Mouse (Mus musculus): ENCODE measurements at regions not wholly inside any gene's neighbourhood (a gene's known extent, or its start where the extent isn't known, plus 50 kb on each side); places are given as distances from the start of the nearest gene placed in this dataset.

DNA sequence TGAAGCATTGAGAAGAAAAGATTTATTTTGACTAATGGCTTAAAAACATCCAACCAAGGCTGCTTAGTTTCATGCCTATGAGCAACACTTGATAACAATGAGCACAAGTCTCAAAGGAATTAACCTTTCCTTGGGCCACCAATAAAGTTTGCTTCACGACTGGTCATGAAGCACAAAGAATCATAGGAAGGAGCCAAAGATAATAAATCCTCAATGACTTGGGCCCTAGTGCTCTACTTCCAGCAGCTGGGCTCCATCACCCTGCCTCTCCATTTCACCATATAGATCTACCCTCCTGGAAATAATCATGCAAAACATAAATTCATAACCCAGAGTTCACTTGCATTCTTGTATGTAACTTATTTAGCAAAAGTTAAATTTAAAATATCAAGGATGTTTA lies 289.4 kb downstream of the Cdh11 start:
- no peak overlapping the region for H3K4me3 ChIP-seq
- no peak for DNase-seq
- no peak for TF ChIP-seq CTCF (IDR thresholded peaks at IDR 0.05)
- intact Hi-C loops (cut with DNase I): no loop called here
- no peak overlapping the region for H3K27ac ChIP-seq

DNA sequence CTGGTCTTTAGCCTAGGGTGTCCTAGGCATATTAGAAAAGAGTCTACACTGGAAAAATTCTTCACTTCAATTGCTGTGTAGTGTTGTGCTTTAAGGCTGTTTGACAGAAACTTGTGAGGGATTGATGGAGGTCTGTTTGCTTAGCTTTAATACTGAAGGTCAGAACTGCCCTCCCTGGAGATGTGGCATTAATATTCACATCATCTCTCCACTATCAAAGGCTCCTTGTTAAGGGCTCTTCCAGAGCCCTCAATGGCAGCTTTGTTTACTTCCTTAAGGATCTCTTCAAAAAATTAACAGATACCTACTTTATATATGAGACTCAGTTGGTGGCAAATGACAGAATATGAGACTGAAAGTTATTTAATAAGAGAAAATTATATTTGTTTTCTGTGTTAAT lies 294.4 kb downstream of the Cdh11 start:
- no peak for DNase-seq
- intact Hi-C loops (cut with DNase I): no loop called here
- no peak overlapping the region for H3K27ac ChIP-seq
- no peak for TF ChIP-seq CTCF (IDR thresholded peaks at IDR 0.05)
- no peak overlapping the region for H3K4me3 ChIP-seq

DNA sequence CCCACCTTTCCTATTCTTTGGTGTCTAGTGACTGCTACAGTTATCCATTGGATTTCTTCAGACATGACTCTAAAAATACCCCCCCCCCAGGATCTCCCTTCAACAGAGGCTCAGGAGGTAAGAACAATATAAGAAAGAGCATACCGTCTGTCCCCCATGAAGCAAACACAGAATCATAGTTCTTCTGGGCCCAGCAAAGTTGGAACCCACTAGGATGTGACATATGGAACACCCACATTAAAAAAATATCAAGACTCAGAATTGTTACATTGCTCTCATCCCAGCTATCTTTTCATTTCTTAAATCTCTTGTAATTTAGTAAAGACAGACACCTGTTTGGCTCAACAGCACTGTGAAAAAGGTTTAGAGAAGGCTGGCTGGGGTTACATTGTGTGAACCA lies 297.2 kb downstream of the Cdh11 start:
- intact Hi-C loops (cut with DNase I): no loop called here
- Histone ChIP-seq H3K27ac (no peak overlapping the region), H3K4me3 (no peak overlapping the region)
- no peak for TF ChIP-seq CTCF (IDR thresholded peaks at IDR 0.05)
- no peak for DNase-seq

DNA sequence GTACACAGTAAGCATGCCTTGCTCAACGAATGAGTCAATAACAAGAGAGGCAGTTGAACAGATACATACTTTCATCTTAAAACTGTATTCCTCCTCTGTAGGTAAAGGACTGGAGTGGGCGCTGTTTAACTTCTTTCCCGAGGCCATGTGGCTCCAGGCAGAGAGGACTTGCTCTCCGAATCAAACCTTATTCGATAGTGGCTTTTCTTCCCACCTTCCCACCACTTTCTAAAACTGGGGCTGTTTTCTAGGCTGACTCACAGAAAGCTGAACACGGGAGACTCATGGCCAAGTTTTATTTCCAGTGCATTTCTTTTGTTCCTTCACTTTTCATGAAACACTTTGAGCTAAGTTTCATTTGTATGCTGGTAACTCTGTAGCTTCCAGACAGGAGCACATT lies 297.6 kb downstream of the Cdh11 start:
- no peak for TF ChIP-seq CTCF (IDR thresholded peaks at IDR 0.05)
- Histone ChIP-seq H3K27ac (no peak overlapping the region), H3K4me3 (no peak overlapping the region)
- intact Hi-C loops (cut with DNase I): no loop called here
- DNase-seq: no peak

DNA sequence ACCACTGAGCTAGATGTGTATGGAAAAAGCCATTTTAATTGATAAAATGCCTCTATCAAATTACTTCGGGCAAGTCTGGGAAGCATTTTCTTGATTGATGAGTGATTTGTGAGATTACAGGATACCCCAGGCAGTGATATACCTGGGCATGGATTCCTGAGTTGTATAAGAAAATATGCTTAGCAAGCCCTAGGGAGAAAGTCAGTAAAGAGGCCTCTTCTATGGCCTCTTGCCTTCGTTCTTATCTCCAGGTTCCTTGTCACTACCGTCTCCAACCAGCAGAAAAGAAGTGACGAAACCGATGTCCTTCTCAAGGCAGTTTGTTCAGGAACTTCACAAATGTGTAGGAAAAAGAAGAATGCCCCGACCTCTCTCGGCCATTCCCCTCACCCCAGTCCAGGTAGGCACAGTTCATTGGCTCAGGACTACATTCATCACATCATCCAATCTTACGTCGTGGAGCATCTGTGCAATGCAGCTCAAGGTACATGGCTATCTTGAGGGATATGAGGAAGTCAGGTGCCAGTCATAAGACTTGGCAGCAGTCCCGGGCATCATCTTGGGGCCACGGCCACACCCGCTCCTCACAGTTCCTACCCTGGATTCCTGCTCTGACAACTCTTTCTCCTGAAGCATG lies 310.2 kb downstream of the Cdh11 start:
- intact Hi-C loops (cut with DNase I): no loop called here

DNA sequence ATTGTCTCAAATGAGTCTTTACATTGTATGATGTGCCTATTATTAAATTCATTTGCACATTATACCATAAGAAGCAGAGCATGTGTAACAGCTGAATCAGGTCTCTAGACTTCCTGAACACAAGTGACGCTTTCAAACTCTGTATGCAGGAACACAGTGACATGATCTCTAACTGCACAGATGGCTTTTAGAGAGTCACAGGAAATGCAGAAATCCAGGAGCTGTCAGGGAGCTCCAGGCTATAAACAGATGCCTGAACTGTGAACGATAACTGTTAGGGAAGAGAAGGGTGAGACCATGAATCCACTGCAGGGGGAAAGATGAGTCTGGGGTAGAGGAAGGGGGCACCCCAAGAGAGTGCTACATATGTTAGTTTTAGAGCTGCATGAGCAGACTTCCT lies 311.2 kb downstream of the Cdh11 start:
- intact Hi-C loops (cut with DNase I): no loop called here
- Histone ChIP-seq H3K27ac (no peak overlapping the region), H3K4me3 (no peak overlapping the region)
- no peak for DNase-seq
- no peak for TF ChIP-seq CTCF (IDR thresholded peaks at IDR 0.05)

More for the DNA sequence above, 310.2 kb downstream of the Cdh11 start:
- TF ChIP-seq CTCF (IDR thresholded peaks at IDR 0.05): no peak
- Histone ChIP-seq H3K27ac (no peak overlapping the region), H3K4me3 (no peak overlapping the region)
- no peak for DNase-seq

DNA sequence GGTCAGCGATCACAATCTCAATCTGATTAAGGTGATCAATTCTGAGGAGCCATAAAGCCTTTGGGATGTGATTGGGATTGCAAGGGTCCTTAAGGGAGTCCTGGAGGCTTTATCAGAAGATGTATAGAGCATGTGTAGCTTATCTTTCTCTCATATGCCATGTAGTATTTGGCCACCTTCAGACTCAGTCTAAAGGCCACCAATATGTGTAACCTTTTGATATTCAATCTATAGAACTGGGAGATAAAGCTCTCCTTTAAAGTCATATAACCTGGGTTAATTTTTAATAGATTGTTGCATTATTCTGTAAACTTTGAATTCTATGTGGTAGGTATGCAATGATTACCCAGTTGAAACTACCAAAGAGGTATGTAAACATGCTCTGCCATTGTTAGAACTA lies 314.1 kb downstream of the Cdh11 start:
- no peak for DNase-seq
- TF ChIP-seq CTCF (IDR thresholded peaks at IDR 0.05): no peak
- intact Hi-C loops (cut with DNase I): no loop called here
- Histone ChIP-seq H3K4me3 (no peak overlapping the region), H3K27ac (no peak overlapping the region)

DNA sequence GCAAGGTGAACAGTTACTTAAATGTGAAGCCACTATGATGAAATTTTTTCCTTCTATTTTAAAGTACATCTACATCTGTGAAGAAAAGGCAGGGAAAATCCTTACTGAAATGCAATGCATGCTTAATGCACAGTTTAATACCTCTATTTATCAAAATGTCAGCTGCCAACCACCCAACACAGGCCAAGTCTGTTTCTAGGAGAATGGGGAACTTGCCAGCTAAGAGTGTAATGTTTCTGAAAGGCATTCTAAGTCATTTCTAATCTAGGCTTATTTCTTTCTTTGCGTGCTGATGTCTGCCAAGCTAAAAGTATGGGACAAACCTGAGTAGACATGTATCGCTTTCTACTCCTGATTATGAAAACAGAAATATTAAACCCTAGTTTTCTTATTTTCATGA lies 322.8 kb downstream of the Cdh11 start:
- no peak for TF ChIP-seq CTCF (IDR thresholded peaks at IDR 0.05)
- no peak overlapping the region for H3K27ac ChIP-seq
- intact Hi-C loops (cut with DNase I): no loop called here
- H3K4me3 ChIP-seq: no peak overlapping the region
- no peak for DNase-seq

DNA sequence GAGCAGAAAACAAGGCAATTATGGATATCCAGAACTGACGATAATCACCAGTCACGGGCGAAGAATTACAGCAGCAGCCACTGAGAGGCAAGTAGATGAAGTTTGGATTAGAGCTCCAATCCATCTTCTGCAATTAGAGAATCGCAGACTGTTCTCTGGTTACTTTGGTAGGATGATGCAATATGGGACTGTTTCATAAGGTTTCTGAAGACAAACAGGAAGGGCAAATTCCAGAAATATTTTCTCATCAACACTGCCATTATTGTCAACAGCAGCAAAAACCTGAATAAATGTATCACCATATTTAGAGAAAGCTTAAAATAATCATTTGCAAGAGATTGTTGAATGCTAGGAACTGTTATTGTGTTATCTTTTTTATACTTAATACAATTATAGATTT lies 342.4 kb downstream of the Cdh11 start:
- Histone ChIP-seq H3K27ac (no peak overlapping the region), H3K4me3 (no peak overlapping the region)
- intact Hi-C loops (cut with DNase I): no loop called here
- no peak for DNase-seq
- no peak for TF ChIP-seq CTCF (IDR thresholded peaks at IDR 0.05)

DNA sequence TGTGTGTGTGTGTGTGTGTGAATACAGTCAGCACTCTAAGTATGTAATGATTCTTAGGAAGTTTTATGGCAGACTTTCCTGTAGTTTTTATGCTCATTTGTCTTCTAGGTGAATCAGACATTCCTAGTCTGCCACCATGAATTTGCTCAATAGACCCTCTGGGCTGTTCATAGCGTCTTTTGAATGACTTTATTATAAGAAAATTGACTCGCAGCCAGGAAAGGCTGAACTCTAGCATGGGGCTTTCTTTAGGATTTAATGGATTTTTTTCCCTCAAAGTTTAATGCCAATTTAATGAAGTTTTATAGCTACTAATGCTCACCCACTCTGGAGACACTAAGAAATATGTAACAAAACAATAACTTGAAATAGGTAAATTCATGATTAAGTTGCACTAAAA lies 363.6 kb downstream of the Cdh11 start:
- H3K27ac ChIP-seq: no peak overlapping the region
- TF ChIP-seq CTCF (IDR thresholded peaks at IDR 0.05): no peak
- no peak for DNase-seq
- no peak overlapping the region for H3K4me3 ChIP-seq
- intact Hi-C loops (cut with DNase I): no loop called here

DNA sequence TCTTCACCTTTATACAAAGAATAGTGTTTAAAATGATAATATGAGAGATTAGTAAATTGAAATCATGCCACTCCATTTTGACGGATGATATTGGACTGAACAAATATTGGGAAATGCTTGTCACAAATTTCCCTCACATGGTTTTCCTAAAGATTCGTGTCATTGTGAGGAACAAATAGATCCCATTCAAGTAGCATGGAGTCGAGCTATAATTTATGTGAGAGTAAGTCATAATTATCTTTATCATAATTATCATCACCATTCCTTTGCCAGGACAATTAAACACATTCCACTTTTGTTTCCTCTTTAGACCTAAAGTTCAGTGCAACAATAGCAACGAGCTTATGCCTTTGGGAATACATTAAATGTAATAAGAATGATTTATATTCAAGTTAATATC lies 370.5 kb downstream of the Cdh11 start:
- no peak for TF ChIP-seq CTCF (IDR thresholded peaks at IDR 0.05)
- H3K4me3 ChIP-seq: no peak overlapping the region
- intact Hi-C loops (cut with DNase I): no loop called here
- no peak overlapping the region for H3K27ac ChIP-seq
- no peak for DNase-seq

DNA sequence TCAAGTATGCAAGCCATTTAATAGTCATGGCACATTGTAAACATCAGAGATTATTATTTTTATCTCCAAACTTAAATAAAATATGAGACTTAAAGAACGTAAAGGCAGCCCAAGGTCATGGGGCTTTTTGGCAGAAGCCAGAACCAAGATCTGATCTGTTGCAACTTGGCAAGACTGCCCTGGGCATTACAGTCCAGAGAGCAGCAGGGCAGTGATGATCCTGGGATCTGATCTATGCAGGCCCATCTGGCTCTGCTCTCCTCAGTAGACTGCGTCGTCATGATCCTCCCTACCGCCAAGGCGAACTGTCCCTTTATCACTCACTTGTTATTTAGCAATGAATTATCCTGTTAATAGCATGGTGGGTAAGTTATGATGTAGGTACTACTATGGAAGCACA lies 372.0 kb downstream of the Cdh11 start:
- Histone ChIP-seq H3K4me3 (no peak overlapping the region), H3K27ac (no peak overlapping the region)
- TF ChIP-seq CTCF (IDR thresholded peaks at IDR 0.05): no peak
- intact Hi-C loops (cut with DNase I): no loop called here
- no peak for DNase-seq

DNA sequence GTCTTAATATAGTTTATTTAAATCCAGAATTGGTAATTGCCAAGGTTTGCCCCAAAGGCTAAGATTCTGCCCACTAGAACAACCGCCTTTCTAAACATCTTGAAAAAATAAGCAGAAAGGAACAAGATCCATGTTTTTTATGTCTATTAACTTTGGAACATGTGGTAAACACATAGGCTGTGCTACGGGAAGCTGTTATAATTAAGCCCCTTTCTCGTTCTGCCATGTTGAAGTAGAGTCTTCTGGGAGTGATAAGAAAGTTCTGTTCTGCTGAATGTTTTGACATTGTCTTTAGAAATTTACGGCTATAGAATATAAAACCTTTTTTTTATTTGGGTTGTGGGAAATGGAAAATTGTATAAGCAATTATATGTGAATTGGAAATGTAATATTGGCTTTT lies 397.9 kb downstream of the Cdh11 start:
- intact Hi-C loops (cut with DNase I): no loop called here
- H3K4me3 ChIP-seq: no peak overlapping the region
- no peak overlapping the region for H3K27ac ChIP-seq
- no peak for DNase-seq
- TF ChIP-seq CTCF (IDR thresholded peaks at IDR 0.05): no peak

DNA sequence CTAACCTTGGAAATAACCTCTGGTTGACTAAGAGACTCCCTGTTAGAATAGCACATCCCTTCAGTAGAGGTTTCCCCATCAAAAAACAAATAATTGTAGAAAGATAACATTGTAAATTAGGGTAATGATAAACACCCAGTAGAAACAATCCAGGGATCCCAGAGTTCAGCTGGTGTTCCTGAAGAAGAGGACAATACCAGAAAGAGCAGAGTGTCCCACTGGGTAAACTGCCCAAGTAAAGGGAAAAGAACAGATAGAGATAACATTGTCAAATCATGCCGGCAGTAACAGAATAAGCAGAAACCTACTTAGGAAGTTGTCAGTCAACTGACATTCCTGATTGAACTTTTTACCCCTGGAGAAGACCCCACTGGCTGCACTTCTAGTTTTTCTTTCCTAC lies 440.1 kb downstream of the Cdh11 start:
- TF ChIP-seq CTCF (IDR thresholded peaks at IDR 0.05): no peak
- no peak overlapping the region for H3K4me3 ChIP-seq
- DNase-seq: no peak
- no peak overlapping the region for H3K27ac ChIP-seq
- intact Hi-C loops (cut with DNase I): no loop called here

DNA sequence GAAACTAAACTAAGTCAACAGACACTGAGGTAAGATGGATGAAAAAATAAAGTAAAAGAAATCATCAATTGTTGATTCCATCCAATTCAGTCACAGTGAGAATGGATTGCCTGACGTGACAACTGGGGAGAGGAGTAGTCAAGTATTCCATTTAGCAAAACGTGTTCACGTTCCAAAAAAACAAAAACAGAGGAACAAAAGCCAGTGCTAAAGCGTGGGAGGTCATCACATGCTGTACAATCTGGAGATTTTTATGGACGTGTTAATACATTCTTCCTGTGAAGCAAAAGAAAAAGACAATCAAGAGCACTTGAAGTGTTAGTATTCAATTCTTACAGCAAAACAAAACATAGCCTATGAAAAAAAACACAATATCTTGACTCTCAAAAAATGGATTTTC lies 452.9 kb downstream of the Cdh11 start:
- intact Hi-C loops (cut with DNase I): no loop called here
- H3K27ac ChIP-seq: no peak overlapping the region
- TF ChIP-seq CTCF (IDR thresholded peaks at IDR 0.05): no peak
- no peak overlapping the region for H3K4me3 ChIP-seq
- no peak for DNase-seq

All from gastrocnemius, adult 2 months (tissue).